Mouse (Mus musculus): Measurements from ENCODE around the gene Pdlim4.
"Not testable (repeated sequence)": the region's sequence is repeated elsewhere in the genome, so short reads cannot be mapped to it uniquely, and the experiment has no call there.

The Pdlim4 gene

GRCm38 (mm10) chr11:54065915-54066178 lies 3.0 kb downstream of the Pdlim4 start:
- in situ Hi-C loops (cut with MboI; ENCODE audit: low pct_unique_long_range_greater_than_20kb in 1 of 2, low sequenced_read_pairs in 2 of 2, unreplicated experiment in 1 of 2) = no loop called here

DNA sequence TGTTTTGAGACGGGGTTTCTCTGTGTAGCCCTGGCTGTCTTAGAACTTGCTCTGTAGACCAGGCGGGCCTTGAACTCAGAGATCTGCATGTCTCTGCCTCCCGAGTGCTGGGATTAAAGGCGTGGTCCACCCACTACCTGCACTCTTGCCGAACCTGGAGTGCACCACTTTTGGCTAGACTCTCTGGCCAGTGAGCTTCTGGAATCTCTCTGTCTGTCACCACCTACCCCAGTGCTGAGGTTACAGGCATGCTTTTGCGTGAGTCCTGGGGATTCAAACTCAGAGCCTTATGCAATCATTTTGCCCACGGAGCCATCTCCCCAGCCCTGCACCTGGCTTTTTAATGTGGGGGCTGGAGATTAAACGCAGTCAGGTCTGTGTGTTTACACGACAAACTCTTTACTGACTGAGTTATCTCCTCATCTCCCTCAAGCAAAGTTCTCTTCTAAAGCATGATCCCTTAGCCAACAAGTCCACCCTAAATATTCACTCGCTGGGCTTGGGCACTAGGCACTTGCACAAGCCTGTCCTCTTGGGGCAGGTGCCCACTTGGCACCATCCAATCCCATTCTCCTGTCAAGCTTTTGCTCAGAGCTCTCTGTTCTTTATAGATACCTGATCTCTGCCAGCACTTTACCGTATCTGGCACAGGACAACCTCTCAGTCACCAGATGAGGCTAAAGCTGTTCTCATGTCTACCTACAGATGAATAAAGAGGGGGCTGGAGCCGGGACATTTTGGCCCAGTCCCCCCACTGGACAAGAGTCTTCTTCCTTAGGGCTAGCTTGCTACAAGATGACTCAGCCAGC lies 3.5 kb downstream of the Pdlim4 start:
- in situ Hi-C loops (cut with MboI; ENCODE audit: low pct_unique_long_range_greater_than_20kb in 1 of 2, low sequenced_read_pairs in 2 of 2, unreplicated experiment in 1 of 2) = no loop called here

DNA sequence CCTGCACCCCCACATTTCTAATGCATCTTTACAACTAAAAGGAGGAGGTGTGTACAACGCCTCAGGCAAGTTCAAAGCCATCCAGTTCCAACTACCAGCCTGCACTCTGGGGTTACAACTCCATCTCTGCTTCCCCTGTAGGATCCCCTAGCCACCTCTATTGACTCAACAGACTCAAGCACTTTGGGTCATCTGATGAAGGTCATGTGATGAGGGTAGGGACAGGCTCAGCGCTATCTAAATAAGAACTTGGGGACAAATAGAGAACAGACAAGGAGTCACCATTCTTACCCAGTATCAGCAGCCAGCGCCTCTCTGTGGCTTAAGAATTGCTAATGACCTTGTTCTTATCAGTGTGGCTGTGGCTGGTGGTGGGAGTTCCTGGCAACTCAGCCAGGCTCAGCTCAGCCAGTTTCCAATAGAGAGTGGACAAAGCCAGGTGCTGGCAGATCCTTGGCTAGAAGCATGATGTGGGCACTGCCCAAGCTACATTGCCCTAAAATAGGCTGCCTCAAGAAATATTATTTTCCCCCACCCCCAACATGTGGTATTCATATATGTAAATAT lies 4.3 kb downstream of the Pdlim4 start:
- in situ Hi-C loops (cut with MboI; ENCODE audit: low pct_unique_long_range_greater_than_20kb in 1 of 2, low sequenced_read_pairs in 2 of 2, unreplicated experiment in 1 of 2) = no loop called here

- in situ Hi-C loops (cut with MboI; ENCODE audit: low pct_unique_long_range_greater_than_20kb in 1 of 2, low sequenced_read_pairs in 2 of 2, unreplicated experiment in 1 of 2) = no loop called here
These were observed 5.4 kb downstream of the Pdlim4 start for GRCm38 (mm10) chr11:54063472-54063775.

GRCm38 (mm10) chr11:54062753-54063471 lies 5.9 kb downstream of the Pdlim4 start:
- in situ Hi-C loops (cut with MboI; ENCODE audit: low pct_unique_long_range_greater_than_20kb in 1 of 2, low sequenced_read_pairs in 2 of 2, unreplicated experiment in 1 of 2) = no loop called here

DNA sequence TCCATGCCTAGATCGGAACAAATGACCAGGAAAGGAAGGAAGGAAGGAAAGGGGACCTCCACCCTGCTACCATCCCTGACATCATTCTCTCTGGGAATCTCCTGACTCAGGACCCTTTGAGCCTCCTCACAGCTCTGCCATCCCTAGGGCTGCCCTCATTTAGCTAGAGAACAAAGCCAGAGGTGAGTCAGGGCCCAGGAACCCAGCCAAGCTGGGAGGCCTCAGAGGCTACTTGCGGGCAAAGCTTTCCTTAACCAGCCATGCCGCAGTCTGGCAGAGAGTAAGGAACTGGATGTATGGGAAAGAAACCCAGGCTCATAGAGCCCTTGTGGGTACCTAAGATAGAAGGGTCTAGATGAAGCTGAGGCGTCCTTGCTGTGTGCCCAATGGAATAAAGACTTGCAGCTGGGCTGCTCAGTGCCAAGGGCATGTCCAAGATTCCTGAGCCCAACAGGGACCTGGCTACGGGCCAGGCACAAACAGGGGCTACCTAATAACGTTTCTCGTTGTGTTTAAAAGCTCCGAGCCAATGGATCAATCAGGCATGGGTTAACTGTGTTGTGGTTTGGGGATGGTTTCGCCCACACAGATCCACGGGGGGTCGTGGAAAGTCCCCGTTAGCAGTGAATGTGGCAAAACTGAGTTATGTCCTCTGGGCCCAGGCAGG lies 6.6 kb downstream of the Pdlim4 start:
- in situ Hi-C loops (cut with MboI; ENCODE audit: low pct_unique_long_range_greater_than_20kb in 1 of 2, low sequenced_read_pairs in 2 of 2, unreplicated experiment in 1 of 2) = no loop called here

- in situ Hi-C loops (cut with MboI; ENCODE audit: low pct_unique_long_range_greater_than_20kb in 1 of 2, low sequenced_read_pairs in 2 of 2, unreplicated experiment in 1 of 2) = no loop called here
These were observed 8.5 kb downstream of the Pdlim4 start for GRCm38 (mm10) chr11:54060316-54060715.

DNA sequence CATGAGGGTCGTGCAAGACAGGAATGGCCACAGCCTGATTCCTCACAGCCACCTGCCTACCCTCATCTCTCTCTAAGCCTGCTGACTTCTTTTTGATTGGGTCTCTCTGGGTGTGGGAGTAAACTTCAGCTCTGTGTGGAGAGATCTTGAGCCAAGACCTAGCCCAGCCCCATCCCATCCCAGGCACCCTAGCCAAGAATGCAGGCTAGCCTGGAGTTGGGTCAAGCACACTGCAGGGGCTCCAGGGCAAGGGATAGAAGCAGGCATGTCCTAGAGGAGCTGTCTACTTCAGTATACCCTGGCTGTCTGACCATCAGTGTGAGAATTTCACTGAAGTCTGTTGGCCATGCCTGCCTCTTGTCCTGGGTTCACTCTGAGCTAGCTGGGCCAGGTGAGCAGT lies 9.3 kb downstream of the Pdlim4 start:
- in situ Hi-C loops (cut with MboI; ENCODE audit: low pct_unique_long_range_greater_than_20kb in 1 of 2, low sequenced_read_pairs in 2 of 2, unreplicated experiment in 1 of 2) = loop anchor here in 1 of 2 experiments (5.0 kb wide), 1 partner anchor 57 kb away; no protein-coding TSS in a partner anchor

- in situ Hi-C loops (cut with MboI; ENCODE audit: low pct_unique_long_range_greater_than_20kb in 1 of 2, low sequenced_read_pairs in 2 of 2, unreplicated experiment in 1 of 2) = loop anchor here in 1 of 2 experiments (5.0 kb wide), 1 partner anchor 56 kb away; no protein-coding TSS in a partner anchor
These were observed 10.2 kb downstream of the Pdlim4 start for GRCm38 (mm10) chr11:54058643-54059042.

DNA sequence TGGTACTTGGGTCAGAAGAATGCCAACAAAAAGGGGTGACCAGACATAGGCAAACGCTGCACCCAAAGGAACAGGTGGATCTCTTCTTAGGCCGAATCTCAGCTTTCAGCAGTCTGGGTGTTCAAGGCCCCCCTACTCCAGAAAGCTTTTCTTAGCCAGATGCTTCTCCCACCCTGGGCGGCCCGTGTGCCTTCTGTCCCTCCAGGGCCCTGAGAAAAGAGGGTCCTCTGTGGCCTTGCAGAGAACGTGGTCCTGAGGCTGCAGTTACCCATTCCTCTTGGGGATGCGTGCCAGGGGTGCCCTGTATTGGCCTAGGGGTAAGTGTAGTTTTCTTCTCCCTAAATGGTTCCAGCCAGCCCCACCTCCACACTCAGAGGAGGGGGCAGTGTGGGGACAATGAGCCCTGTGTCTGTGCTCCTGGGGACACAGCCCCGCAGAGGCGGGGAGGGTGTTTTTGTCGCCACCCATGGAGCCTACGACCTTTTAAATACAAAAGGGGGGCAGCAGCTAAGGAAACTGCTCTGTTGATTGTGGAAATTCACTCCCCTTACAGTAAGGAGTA lies 10.7 kb downstream of the Pdlim4 start:
- in situ Hi-C loops (cut with MboI; ENCODE audit: low pct_unique_long_range_greater_than_20kb in 1 of 2, low sequenced_read_pairs in 2 of 2, unreplicated experiment in 1 of 2) = loop anchor here in 1 of 2 experiments (5.0 kb wide), 1 partner anchor 56 kb away; no protein-coding TSS in a partner anchor

DNA sequence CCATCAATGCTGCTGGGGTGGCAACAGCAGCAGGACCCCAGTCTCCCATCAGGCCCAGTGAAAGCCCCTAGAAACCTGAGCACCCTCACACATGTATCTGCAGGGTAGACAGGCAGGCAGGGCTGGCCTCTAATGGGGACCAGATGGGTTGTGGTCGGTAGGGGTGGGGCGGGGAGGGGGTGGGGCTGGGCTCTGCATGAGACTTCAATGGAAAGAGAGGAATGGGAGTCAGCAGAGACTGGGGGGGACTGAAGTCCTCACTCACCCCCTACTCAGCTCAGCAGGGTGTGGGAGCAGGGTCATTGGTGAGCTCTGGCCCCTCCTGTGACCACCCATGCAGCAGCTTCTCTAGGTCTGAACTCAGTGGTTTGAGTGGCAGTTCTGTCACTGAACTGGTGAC lies 11.4 kb downstream of the Pdlim4 start:
- in situ Hi-C loops (cut with MboI; ENCODE audit: low pct_unique_long_range_greater_than_20kb in 1 of 2, low sequenced_read_pairs in 2 of 2, unreplicated experiment in 1 of 2) = loop anchor here in 1 of 2 experiments (5.0 kb wide), 1 partner anchor 55 kb away; no protein-coding TSS in a partner anchor

DNA sequence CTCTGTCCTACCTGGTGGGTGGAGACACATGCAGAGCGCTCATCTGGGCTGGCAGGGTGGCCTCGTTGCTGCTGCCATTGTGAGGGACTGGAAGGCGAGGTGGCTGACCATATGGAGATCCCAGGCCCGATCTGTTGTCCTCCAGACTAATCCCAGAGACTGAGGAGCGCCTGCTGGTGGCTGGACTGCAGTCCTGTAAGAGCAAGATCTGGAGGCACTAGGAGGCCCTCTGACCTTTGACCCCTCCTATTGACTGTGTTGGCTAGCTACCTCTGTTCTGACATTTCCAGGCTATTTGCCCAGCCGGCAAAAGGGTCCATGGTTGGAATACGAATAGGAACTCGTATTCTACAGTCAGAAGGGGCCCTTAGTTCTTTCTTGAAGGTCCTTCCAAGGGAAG lies 12.7 kb downstream of the Pdlim4 start:
- in situ Hi-C loops (cut with MboI; ENCODE audit: low pct_unique_long_range_greater_than_20kb in 1 of 2, low sequenced_read_pairs in 2 of 2, unreplicated experiment in 1 of 2) = loop anchor here in 1 of 2 experiments (5.0 kb wide), 1 partner anchor 54 kb away; no protein-coding TSS in a partner anchor

DNA sequence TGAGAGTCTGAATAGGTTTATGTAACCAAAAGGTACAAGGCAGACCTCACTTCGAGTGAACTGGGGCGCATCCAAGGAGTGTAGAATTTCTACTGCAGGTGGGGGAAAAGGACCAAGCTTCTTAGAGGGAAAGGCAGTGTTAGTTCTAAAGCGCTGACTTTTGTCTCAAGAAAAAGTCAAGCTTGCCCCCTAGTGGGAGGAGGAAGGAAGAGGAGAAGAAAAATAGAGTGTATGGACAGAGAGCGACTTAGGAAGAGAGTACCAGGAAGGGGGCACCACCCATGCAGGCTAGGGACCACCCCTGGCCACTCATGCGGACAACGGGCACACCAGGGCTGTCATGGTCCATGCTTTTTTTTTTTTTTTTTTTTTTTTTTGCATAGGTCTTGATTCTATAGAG lies 14.6 kb downstream of the Pdlim4 start:
- in situ Hi-C loops (cut with MboI; ENCODE audit: low pct_unique_long_range_greater_than_20kb in 1 of 2, low sequenced_read_pairs in 2 of 2, unreplicated experiment in 1 of 2) = no loop called here

DNA sequence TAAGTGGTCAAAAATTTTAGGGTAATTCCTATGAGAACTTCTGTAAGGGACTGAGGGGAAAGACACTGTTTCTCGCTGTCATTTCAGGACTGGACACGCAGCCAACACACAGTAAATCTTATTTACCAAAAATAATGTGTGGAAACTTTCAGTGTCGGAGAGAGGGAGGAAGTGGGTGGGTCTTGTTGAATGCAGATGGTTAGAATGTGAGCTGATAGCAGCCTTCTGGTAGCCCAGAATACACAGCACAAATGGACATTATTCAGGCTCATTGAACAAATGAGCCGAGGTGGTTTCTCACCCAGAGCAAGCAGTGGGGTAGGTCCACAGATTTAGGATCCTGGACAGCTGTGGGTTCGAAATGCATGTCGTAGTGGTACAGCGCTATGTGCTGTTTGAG lies 15.7 kb downstream of the Pdlim4 start:
- in situ Hi-C loops (cut with MboI; ENCODE audit: low pct_unique_long_range_greater_than_20kb in 1 of 2, low sequenced_read_pairs in 2 of 2, unreplicated experiment in 1 of 2) = no loop called here

DNA sequence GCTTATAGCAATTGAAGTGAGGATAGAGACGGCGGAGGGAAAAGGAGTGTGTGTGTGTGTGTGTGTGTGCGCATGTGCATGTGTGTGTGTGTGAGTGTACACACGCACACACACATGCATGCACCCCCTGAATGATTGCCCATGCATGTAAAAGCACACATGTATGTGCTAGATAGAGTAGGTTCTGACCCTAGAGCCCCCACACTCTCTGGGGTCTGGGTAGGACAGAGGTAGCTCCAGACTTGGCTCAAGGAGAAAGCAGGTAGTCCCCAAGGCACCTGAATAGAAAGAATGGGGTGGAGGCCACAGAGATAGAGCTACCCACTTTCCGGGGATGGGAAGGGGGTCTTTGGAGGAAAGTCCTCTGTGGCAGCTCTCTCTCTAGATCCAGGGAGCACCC lies 16.7 kb downstream of the Pdlim4 start:
- in situ Hi-C loops (cut with MboI; ENCODE audit: low pct_unique_long_range_greater_than_20kb in 1 of 2, low sequenced_read_pairs in 2 of 2, unreplicated experiment in 1 of 2) = no loop called here

- in situ Hi-C loops (cut with MboI; ENCODE audit: low pct_unique_long_range_greater_than_20kb in 1 of 2, low sequenced_read_pairs in 2 of 2, unreplicated experiment in 1 of 2) = no loop called here
These were observed 17.7 kb downstream of the Pdlim4 start for GRCm38 (mm10) chr11:54051161-54051560.

GRCm38 (mm10) chr11:54050205-54050604 lies 18.6 kb downstream of the Pdlim4 start:
- in situ Hi-C loops (cut with MboI; ENCODE audit: low pct_unique_long_range_greater_than_20kb in 1 of 2, low sequenced_read_pairs in 2 of 2, unreplicated experiment in 1 of 2) = no loop called here

- in situ Hi-C loops (cut with MboI; ENCODE audit: low pct_unique_long_range_greater_than_20kb in 1 of 2, low sequenced_read_pairs in 2 of 2, unreplicated experiment in 1 of 2) = no loop called here
These were observed 28.1 kb downstream of the Pdlim4 start for GRCm38 (mm10) chr11:54040676-54041075.

GRCm38 (mm10) chr11:54032872-54033271 lies 35.9 kb downstream of the Pdlim4 start:
- in situ Hi-C loops (cut with MboI; ENCODE audit: low pct_unique_long_range_greater_than_20kb in 1 of 2, low sequenced_read_pairs in 2 of 2, unreplicated experiment in 1 of 2) = not testable (repeated sequence)
